ENCODE assay signal across 8 mouse cellular contexts in genomic region chr11:96284774-96285734, GRCm38 (mm10). TPM values are rescaled to one million over a fixed set of nuclear protein-coding genes. Genes with fewer than 3 reads are reported as not detected.
A peak's percentile ranks its signal among the peaks of the same experiment; 100 is the strongest.
DNase-seq lines count a peak whose midpoint lies in the region; ATAC-seq and TF ChIP-seq lines count a peak whose summit lies in the region.

No protein-coding gene starts in this region.

- H3K36me3 ChIP-seq in heart, postnatal 0 days (replicated peaks; ENCODE audit: control insufficient read depth, insufficient read depth, low read length), result no peaks in the 10 kb centered on the region
- no peaks in the 10 kb centered on the region for H3K36me3 ChIP-seq in embryonic facial prominence, embryonic 14.5 days (ENCODE audit: control insufficient read depth, insufficient read depth, low read length)
- H3K36me3 ChIP-seq in neural tube, embryonic 12.5 days, result peaks cover 3% of the 10 kb centered on the region; the same call in 1 of the 2 replicates

- TF ChIP-seq EP300 in heart, postnatal 0 days (IDR thresholded peaks at IDR 0.05; ENCODE audit: low read depth), result no peak

- DNase-seq in heart, postnatal 0 days (ENCODE audit: low spot score), result no peak
- no peak for DNase-seq in heart, adult 9 months (ENCODE audit: low spot score in 2 of 2)
- no peak for DNase-seq in embryonic facial prominence, embryonic 14.5 days (ENCODE audit: low spot score)
- peak; percentile 80 to 93 for DNase-seq in kidney, postnatal 25 days
- DNase-seq in cerebellum, postnatal 25 days, result no peak
- DNase-seq in left cerebral cortex, adult 18-20 months (ENCODE audit: low spot score in 2 of 2), result no peak
- DNase-seq in ovary, adult 18-20 months (ENCODE audit: low spot score), result no peak

- 3% methylated on average over 34 of the region's 37 CpGs for WGBS in heart, postnatal 0 days
- 1% methylated on average over 27 of the region's 37 CpGs for WGBS in embryonic facial prominence, embryonic 14.5 days
- WGBS in neural tube, embryonic 12.5 days, result under 1% methylated on average over 37 of the region's 37 CpGs

- ATAC-seq in heart, postnatal 0 days (ENCODE audit: insufficient read depth, low read depth), result no peak
- no peak for ATAC-seq in embryonic facial prominence, embryonic 14.5 days (ENCODE audit: low read depth)
- ATAC-seq in neural tube, embryonic 12.5 days (ENCODE audit: low FRiP score, low read depth), result peak; percentile 78

- H3K4me3 ChIP-seq in heart, postnatal 0 days (ENCODE audit: low read depth, low read length), result peak overlapping the region; percentile 38
- H3K4me3 ChIP-seq in embryonic facial prominence, embryonic 14.5 days (ENCODE audit: low read depth, low read length), result peak overlapping the region; percentile 26
- H3K4me3 ChIP-seq in neural tube, embryonic 12.5 days, result peak overlapping the region; percentile 99

- no peak for TF ChIP-seq CTCF in heart, postnatal 0 days (IDR thresholded peaks at IDR 0.05; ENCODE audit: low read depth)

- H3K27me3 ChIP-seq in heart, postnatal 0 days (ENCODE audit: control insufficient read depth, insufficient read depth, low read length), result peaks cover 100% of the 10 kb centered on the region
- H3K27me3 ChIP-seq in embryonic facial prominence, embryonic 14.5 days (replicated peaks; ENCODE audit: control insufficient read depth, insufficient read depth, low read length), result peaks cover 98% of the 10 kb centered on the region
- 0 out of 2 replicates have a peak, but pooled peaks cover 3% of the 10 kb centered on the region for H3K27me3 ChIP-seq in neural tube, embryonic 12.5 days (replicated peaks)

- H3K27ac ChIP-seq in heart, postnatal 0 days (ENCODE audit: low read depth), result no peak overlapping the region
- H3K27ac ChIP-seq in embryonic facial prominence, embryonic 14.5 days (replicated peaks; ENCODE audit: low read depth, low read length), result no peak overlapping the region; the same call in 1 of the 2 replicates
- H3K27ac ChIP-seq in neural tube, embryonic 12.5 days, result peak overlapping the region; percentile 99

- no peaks in the 10 kb centered on the region for H3K9me3 ChIP-seq in heart, postnatal 0 days (replicated peaks; ENCODE audit: control insufficient read depth, low read length)
- no peaks in the 10 kb centered on the region for H3K9me3 ChIP-seq in embryonic facial prominence, embryonic 14.5 days (ENCODE audit: control insufficient read depth, low read length)
- no peaks in the 10 kb centered on the region for H3K9me3 ChIP-seq in neural tube, embryonic 12.5 days

- no peak overlapping the region for H3K9ac ChIP-seq in heart, postnatal 0 days (replicated peaks; ENCODE audit: low read depth, low read length)
- no peak overlapping the region for H3K9ac ChIP-seq in embryonic facial prominence, embryonic 14.5 days (ENCODE audit: low read depth, low read length)
- H3K9ac ChIP-seq in neural tube, embryonic 12.5 days, result peak overlapping the region; percentile 100

- no peaks in the 10 kb centered on the region for H3K4me1 ChIP-seq in heart, postnatal 0 days (ENCODE audit: control insufficient read depth, insufficient read depth)
- peaks cover 4% of the 10 kb centered on the region; the same call in 1 of the 2 replicates for H3K4me1 ChIP-seq in embryonic facial prominence, embryonic 14.5 days (ENCODE audit: control insufficient read depth, insufficient read depth, low read length)
- peaks cover 26% of the 10 kb centered on the region for H3K4me1 ChIP-seq in neural tube, embryonic 12.5 days

- peak overlapping the region; percentile 62 for H3K4me2 ChIP-seq in heart, postnatal 0 days (ENCODE audit: low read depth, low read length)
- peak overlapping the region; percentile 48; the same call in 1 of the 2 replicates for H3K4me2 ChIP-seq in embryonic facial prominence, embryonic 14.5 days (ENCODE audit: low read depth, low read length)
- H3K4me2 ChIP-seq in neural tube, embryonic 12.5 days (replicated peaks), result peak overlapping the region; percentile 100

RNA-seq across cellular contexts. Expression of gene Hoxb7, which starts 1.4 kb away (rescaled TPM):
- total RNA-seq in heart, postnatal 0 days (2014; rRNA removed; ENCODE audit: low replicate concordance), result not detected in 2 replicates
- 0.20 TPM in 1 of 2 replicates, not detected in the other for polyA plus RNA-seq in heart, postnatal 0 days (2015; fragmentation: Nextera tagmentation; extraction: Ambion mirVana)
- 0.39 and 0.42 TPM in 2 replicates for polyA plus RNA-seq in embryonic facial prominence, embryonic 14.5 days (2014; fragmentation: Nextera tagmentation; extraction: Ambion mirVana)
- polyA plus RNA-seq in neural tube, embryonic 12.5 days (2016; fragmentation: Nextera tagmentation; extraction: Ambion mirVana), result 97.1 and 101 TPM in 2 replicates
- not detected for total RNA-seq in left cerebral cortex, adult 18-20 months (2021)

RNA-seq across cellular contexts. Expression of gene Hoxb8, which starts 3.3 kb away (rescaled TPM):
- total RNA-seq in heart, postnatal 0 days (2014; rRNA removed; ENCODE audit: low replicate concordance), result not detected in 2 replicates
- polyA plus RNA-seq in heart, postnatal 0 days (2015; fragmentation: Nextera tagmentation; extraction: Ambion mirVana), result not detected in 2 replicates
- polyA plus RNA-seq in embryonic facial prominence, embryonic 14.5 days (2014; fragmentation: Nextera tagmentation; extraction: Ambion mirVana), result not detected in 2 replicates
- polyA plus RNA-seq in neural tube, embryonic 12.5 days (2016; fragmentation: Nextera tagmentation; extraction: Ambion mirVana), result 35.7 and 53.3 TPM in 2 replicates
- total RNA-seq in left cerebral cortex, adult 18-20 months (2021), result not detected

RNA-seq across cellular contexts. Expression of gene Hoxb6, which starts 7.2 kb away (rescaled TPM):
- not detected in 2 replicates for total RNA-seq in heart, postnatal 0 days (2014; rRNA removed; ENCODE audit: low replicate concordance)
- polyA plus RNA-seq in heart, postnatal 0 days (2015; fragmentation: Nextera tagmentation; extraction: Ambion mirVana), result not detected in 2 replicates
- 0.22 and 0.97 TPM in 2 replicates for polyA plus RNA-seq in embryonic facial prominence, embryonic 14.5 days (2014; fragmentation: Nextera tagmentation; extraction: Ambion mirVana)
- polyA plus RNA-seq in neural tube, embryonic 12.5 days (2016; fragmentation: Nextera tagmentation; extraction: Ambion mirVana), result 145 and 151 TPM in 2 replicates
- not detected for total RNA-seq in left cerebral cortex, adult 18-20 months (2021)

RNA-seq across cellular contexts. Expression of gene Hoxb9, which starts 13.8 kb away (rescaled TPM):
- not detected in 2 replicates for total RNA-seq in heart, postnatal 0 days (2014; rRNA removed; ENCODE audit: low replicate concordance)
- polyA plus RNA-seq in heart, postnatal 0 days (2015; fragmentation: Nextera tagmentation; extraction: Ambion mirVana), result not detected in 2 replicates
- 0.10 TPM in 1 of 2 replicates, not detected in the other for polyA plus RNA-seq in embryonic facial prominence, embryonic 14.5 days (2014; fragmentation: Nextera tagmentation; extraction: Ambion mirVana)
- 76.1 and 90.5 TPM in 2 replicates for polyA plus RNA-seq in neural tube, embryonic 12.5 days (2016; fragmentation: Nextera tagmentation; extraction: Ambion mirVana)
- total RNA-seq in left cerebral cortex, adult 18-20 months (2021), result not detected

RNA-seq across cellular contexts. Expression of gene Hoxb5, which starts 18.1 kb away (rescaled TPM):
- 0.19 TPM in 1 of 2 replicates, not detected in the other for total RNA-seq in heart, postnatal 0 days (2014; rRNA removed; ENCODE audit: low replicate concordance)
- 0.08 and 0.25 TPM in 2 replicates for polyA plus RNA-seq in heart, postnatal 0 days (2015; fragmentation: Nextera tagmentation; extraction: Ambion mirVana)
- 1.8 and 2.4 TPM in 2 replicates for polyA plus RNA-seq in embryonic facial prominence, embryonic 14.5 days (2014; fragmentation: Nextera tagmentation; extraction: Ambion mirVana)
- 79.2 and 94.7 TPM in 2 replicates for polyA plus RNA-seq in neural tube, embryonic 12.5 days (2016; fragmentation: Nextera tagmentation; extraction: Ambion mirVana)
- total RNA-seq in left cerebral cortex, adult 18-20 months (2021), result not detected

Comparison
In these comparisons a context has a peak if more than half of its experiments do, and no peak if none do; other contexts are left out.
1. DNase-seq: peak in kidney, postnatal 25 days (2 of 2); none in heart, postnatal 0 days (single experiment), heart, adult 9 months (0 of 2), embryonic facial prominence, embryonic 14.5 days (single experiment), cerebellum, postnatal 25 days (0 of 2), left cerebral cortex, adult 18-20 months (0 of 2) and ovary, adult 18-20 months (single experiment).
2. H3K4me2 ChIP-seq: peak in every context shown above with its lines; median percentile 100 in neural tube, embryonic 12.5 days; 62 in heart, postnatal 0 days; 48 in embryonic facial prominence, embryonic 14.5 days.
3. H3K4me3 ChIP-seq: peak in every context shown above with its lines; median percentile 99 in neural tube, embryonic 12.5 days; 38 in heart, postnatal 0 days; 26 in embryonic facial prominence, embryonic 14.5 days.
4. RNA of gene Hoxb7, which starts 1.4 kb away (polyA plus RNA-seq): 97.1 to 101 TPM in neural tube, embryonic 12.5 days; 0.39 to 0.42 TPM in embryonic facial prominence, embryonic 14.5 days and 0.20 TPM in heart, postnatal 0 days; every median in the first group is over 10 times any median in the second.
5. RNA of gene Hoxb8, which starts 3.3 kb away (polyA plus RNA-seq): 35.7 to 53.3 TPM in neural tube, embryonic 12.5 days; not detected in embryonic facial prominence, embryonic 14.5 days and not detected in heart, postnatal 0 days; every median in the first group is over 10 times any median in the second.
6. RNA of gene Hoxb6, which starts 7.2 kb away (polyA plus RNA-seq): 145 to 151 TPM in neural tube, embryonic 12.5 days; 0.22 to 0.97 TPM in embryonic facial prominence, embryonic 14.5 days and not detected in heart, postnatal 0 days; every median in the first group is over 10 times any median in the second.